Mouse (Mus musculus): ENCODE data around the gene Adamtsl3. TPM values are rescaled to one million over a fixed set of nuclear protein-coding genes. Genes with fewer than 3 reads are reported as not detected.
A peak's percentile ranks its signal among the peaks of the same experiment; 100 is the strongest.

Adamtsl3 gene
- polyA plus RNA-seq, 1 experiment = 5.1 TPM

DNA sequence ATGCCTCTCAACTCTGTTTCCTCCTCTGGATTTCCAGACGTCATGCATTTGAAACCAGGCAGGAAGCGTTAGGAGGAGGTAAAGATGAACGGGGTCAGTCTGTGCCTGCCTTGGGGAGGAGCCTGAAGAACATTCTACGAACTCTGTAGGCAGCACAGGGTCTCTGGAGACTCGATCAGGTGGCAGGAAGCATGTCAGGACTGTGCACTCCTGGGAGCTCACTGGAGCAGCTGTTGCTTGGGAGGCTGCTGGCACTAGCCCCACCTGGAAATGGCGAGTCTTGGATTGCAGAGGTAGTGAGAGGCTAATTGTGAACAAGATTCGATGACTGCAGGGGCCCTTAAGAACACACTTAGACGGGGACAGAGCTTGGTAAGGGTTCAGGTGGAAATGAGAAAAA lies 6.0 kb downstream of the Adamtsl3 start:
- H3K36me3 ChIP-seq (ENCODE audit: control insufficient read depth, insufficient read depth) = peaks cover 8% of the 10 kb centered on the region
- H3K79me2 ChIP-seq (ENCODE audit: control insufficient read depth, insufficient read depth) = peaks cover 13% of the 10 kb centered on the region
- H3ac ChIP-seq (ENCODE audit: control insufficient read depth, insufficient read length, low read depth) = no peak overlapping the region
- H3K4me3 ChIP-seq (ENCODE audit: insufficient read depth, poor library complexity, severe bottlenecking) = no peak overlapping the region
- TF ChIP-seq USF1 (IDR thresholded peaks at IDR 0.05; ENCODE audit: low read depth) (no peak), MYOD1 (IDR thresholded peaks at IDR 0.05; ENCODE audit: control insufficient read depth, insufficient read length, low read depth) (no peak), CEBPB (IDR thresholded peaks at IDR 0.05; ENCODE audit: low read depth) (no peak), MYOG (IDR thresholded peaks at IDR 0.05; ENCODE audit: control insufficient read depth, extremely low read depth, insufficient read length) (no peak), MAX (IDR thresholded peaks at IDR 0.05) (no peak), FOSL1 (IDR thresholded peaks at IDR 0.05; ENCODE audit: insufficient read depth, low read length, poor library complexity, severe bottlenecking) (no peak), CTCF (IDR thresholded peaks at IDR 0.05; ENCODE audit: control insufficient read depth, insufficient read depth, insufficient read length) (no peak)
- H3K79me3 ChIP-seq (ENCODE audit: low read depth) = peaks cover 3% of the 10 kb centered on the region
- H3K27me3 ChIP-seq (ENCODE audit: control insufficient read depth, insufficient read depth, insufficient read length) = no peaks in the 10 kb centered on the region

DNA sequence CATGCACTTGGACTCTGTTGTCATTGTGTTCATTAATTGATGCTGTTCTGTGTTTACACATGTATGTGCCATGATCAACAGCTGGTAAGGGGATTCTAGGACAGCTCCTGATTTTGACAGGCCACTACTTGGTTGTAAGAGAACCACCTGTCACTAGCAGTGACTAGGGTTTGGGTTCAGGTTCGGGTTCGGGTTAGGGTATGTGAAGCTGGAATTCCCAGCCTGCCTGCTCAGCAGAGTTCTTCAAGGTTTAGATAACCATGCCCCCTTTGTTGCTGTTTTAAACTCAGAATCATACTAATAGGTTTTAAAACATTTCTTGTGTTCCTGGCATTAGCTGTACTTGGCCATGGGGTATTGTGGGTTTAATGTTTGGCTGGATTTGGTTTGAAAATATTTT lies 11.2 kb downstream of the Adamtsl3 start:
- no peaks in the 10 kb centered on the region for H3K27me3 ChIP-seq (ENCODE audit: control insufficient read depth, insufficient read depth, insufficient read length)
- H3K79me2 ChIP-seq (ENCODE audit: control insufficient read depth, insufficient read depth) = no peaks in the 10 kb centered on the region
- peaks cover 3% of the 10 kb centered on the region for H3K36me3 ChIP-seq (ENCODE audit: control insufficient read depth, insufficient read depth)
- H3ac ChIP-seq (ENCODE audit: control insufficient read depth, insufficient read length, low read depth) = no peak overlapping the region
- no peak overlapping the region for H3K4me3 ChIP-seq (ENCODE audit: insufficient read depth, poor library complexity, severe bottlenecking)
- peaks cover 1% of the 10 kb centered on the region for H3K79me3 ChIP-seq (ENCODE audit: low read depth)
- TF ChIP-seq CEBPB (IDR thresholded peaks at IDR 0.05; ENCODE audit: low read depth) (no peak), MYOG (IDR thresholded peaks at IDR 0.05; ENCODE audit: control insufficient read depth, extremely low read depth, insufficient read length) (no peak), CTCF (IDR thresholded peaks at IDR 0.05; ENCODE audit: control insufficient read depth, insufficient read depth, insufficient read length) (no peak)

DNA sequence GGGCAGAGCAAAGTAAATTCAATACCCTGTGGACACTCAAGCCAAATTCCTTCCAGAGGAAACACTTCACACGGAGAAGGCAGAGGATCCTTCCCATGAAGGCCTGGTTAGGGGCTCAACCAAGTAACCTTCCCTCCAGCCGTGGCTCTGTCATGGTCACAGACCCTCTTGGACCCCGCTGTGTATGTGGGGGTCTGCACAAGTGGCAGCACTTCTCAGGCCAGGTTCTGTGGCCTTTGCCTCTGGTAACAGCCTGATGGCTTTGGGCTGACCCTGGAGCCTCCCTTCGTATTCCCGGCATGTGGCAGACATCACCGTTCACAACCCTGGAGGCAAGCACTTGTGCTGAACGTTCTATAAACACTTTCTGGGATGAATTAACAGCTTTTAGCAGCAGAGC lies 14.3 kb downstream of the Adamtsl3 start:
- Histone ChIP-seq H3K79me3 (ENCODE audit: low read depth) (peaks cover 2% of the 10 kb centered on the region), H3K79me2 (ENCODE audit: control insufficient read depth, insufficient read depth) (no peaks in the 10 kb centered on the region), H3K27me3 (ENCODE audit: control insufficient read depth, insufficient read depth, insufficient read length) (no peaks in the 10 kb centered on the region), H3K36me3 (ENCODE audit: control insufficient read depth, insufficient read depth) (no peaks in the 10 kb centered on the region), H3ac (ENCODE audit: control insufficient read depth, insufficient read length, low read depth) (no peak overlapping the region), H3K4me3 (ENCODE audit: insufficient read depth, poor library complexity, severe bottlenecking) (no peak overlapping the region)
- TF ChIP-seq USF1 (IDR thresholded peaks at IDR 0.05; ENCODE audit: low read depth) (no peak), CEBPB (IDR thresholded peaks at IDR 0.05; ENCODE audit: low read depth) (no peak), MYOD1 (IDR thresholded peaks at IDR 0.05; ENCODE audit: control insufficient read depth, insufficient read length, low read depth) (no peak), MAX (IDR thresholded peaks at IDR 0.05) (no peak), CTCF (IDR thresholded peaks at IDR 0.05; ENCODE audit: control insufficient read depth, insufficient read depth, insufficient read length) (no peak), MYOG (IDR thresholded peaks at IDR 0.05; ENCODE audit: control insufficient read depth, extremely low read depth, insufficient read length) (no peak), FOSL1 (IDR thresholded peaks at IDR 0.05; ENCODE audit: insufficient read depth, low read length, poor library complexity, severe bottlenecking) (no peak)

DNA sequence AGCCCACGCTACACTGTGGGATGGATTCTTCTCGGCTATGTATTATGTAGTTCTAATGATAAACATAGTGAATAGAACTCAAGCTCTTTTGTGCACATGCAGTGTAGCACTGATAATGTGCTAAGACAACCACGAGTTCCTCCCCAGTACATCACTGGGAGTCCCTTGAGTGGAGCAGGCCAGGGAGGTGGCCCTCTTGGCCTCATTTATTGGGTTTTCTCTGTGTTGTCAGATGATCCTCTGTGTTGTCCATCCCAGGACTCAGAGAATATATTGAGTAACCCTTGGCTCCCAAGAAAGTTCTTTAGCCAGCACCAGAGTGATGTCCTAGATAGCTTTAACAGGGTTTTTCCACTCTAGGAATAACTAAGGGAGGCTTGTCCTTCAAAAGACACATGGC lies 14.9 kb downstream of the Adamtsl3 start:
- Histone ChIP-seq H3K79me3 (ENCODE audit: low read depth) (peaks cover 2% of the 10 kb centered on the region), H3K4me3 (ENCODE audit: insufficient read depth, poor library complexity, severe bottlenecking) (no peak overlapping the region), H3K79me2 (ENCODE audit: control insufficient read depth, insufficient read depth) (peaks cover 4% of the 10 kb centered on the region), H3K27me3 (ENCODE audit: control insufficient read depth, insufficient read depth, insufficient read length) (no peaks in the 10 kb centered on the region), H3K36me3 (ENCODE audit: control insufficient read depth, insufficient read depth) (no peaks in the 10 kb centered on the region), H3ac (ENCODE audit: control insufficient read depth, insufficient read length, low read depth) (no peak overlapping the region)
- TF ChIP-seq CTCF (IDR thresholded peaks at IDR 0.05; ENCODE audit: control insufficient read depth, insufficient read depth, insufficient read length) (no peak), MAX (IDR thresholded peaks at IDR 0.05) (no peak), MYOD1 (IDR thresholded peaks at IDR 0.05; ENCODE audit: control insufficient read depth, insufficient read length, low read depth) (no peak), FOSL1 (IDR thresholded peaks at IDR 0.05; ENCODE audit: insufficient read depth, low read length, poor library complexity, severe bottlenecking) (no peak)

DNA sequence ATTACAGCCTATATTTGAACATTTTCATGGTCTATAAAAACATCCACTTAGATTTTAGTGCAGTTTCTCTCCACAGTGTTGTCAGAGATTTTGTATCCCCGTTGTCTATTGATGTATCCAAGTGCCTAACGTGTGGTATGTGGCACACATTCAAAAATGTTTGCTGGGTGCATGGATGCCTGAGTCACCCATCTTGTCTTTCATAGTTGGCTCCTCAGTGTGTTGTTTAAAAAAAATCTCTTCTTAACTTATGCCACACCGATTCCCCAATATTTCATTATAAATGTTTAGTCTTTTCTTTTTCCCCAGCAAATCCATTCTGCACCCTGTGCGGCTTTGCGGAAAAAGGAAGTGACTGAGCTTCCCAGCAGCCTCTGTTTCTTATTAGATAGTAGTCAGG lies 23.7 kb downstream of the Adamtsl3 start:
- peaks cover 8% of the 10 kb centered on the region for H3K79me3 ChIP-seq (ENCODE audit: low read depth)
- no peaks in the 10 kb centered on the region for H3K27me3 ChIP-seq (ENCODE audit: control insufficient read depth, insufficient read depth, insufficient read length)
- H3K36me3 ChIP-seq (ENCODE audit: control insufficient read depth, insufficient read depth) = no peaks in the 10 kb centered on the region
- TF ChIP-seq MYOG (IDR thresholded peaks at IDR 0.05; ENCODE audit: control insufficient read depth, extremely low read depth, insufficient read length) (no peak), USF1 (IDR thresholded peaks at IDR 0.05; ENCODE audit: low read depth) (no peak), FOSL1 (IDR thresholded peaks at IDR 0.05; ENCODE audit: insufficient read depth, low read length, poor library complexity, severe bottlenecking) (no peak), CEBPB (IDR thresholded peaks at IDR 0.05; ENCODE audit: low read depth) (no peak), MAX (IDR thresholded peaks at IDR 0.05) (no peak), CTCF (IDR thresholded peaks at IDR 0.05; ENCODE audit: control insufficient read depth, insufficient read depth, insufficient read length) (no peak), MYOD1 (IDR thresholded peaks at IDR 0.05; ENCODE audit: control insufficient read depth, insufficient read length, low read depth) (no peak)
- H3K4me3 ChIP-seq (ENCODE audit: insufficient read depth, poor library complexity, severe bottlenecking) = no peak overlapping the region
- no peak overlapping the region for H3ac ChIP-seq (ENCODE audit: control insufficient read depth, insufficient read length, low read depth)
- peaks cover 11% of the 10 kb centered on the region for H3K79me2 ChIP-seq (ENCODE audit: control insufficient read depth, insufficient read depth)

DNA sequence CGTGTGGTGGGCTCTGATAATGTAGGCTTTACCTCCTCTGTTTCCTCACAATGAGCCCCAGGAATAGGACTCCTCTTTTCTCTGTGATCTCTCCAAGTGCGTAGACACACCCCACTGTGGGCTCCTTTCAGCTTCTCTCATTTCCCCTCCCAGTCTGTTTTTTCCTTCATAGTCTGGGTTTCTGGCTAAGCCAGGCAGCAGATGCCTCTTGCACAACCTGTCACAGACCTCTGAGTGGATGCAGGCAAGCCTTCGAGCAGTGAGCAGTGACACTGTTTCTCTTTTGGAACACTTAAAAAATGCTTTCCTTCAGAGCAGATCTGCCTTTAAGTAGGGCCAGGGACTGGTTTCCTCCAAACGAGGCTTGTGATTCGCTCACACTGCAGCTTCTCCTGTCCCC lies 24.2 kb downstream of the Adamtsl3 start:
- Histone ChIP-seq H3K79me3 (ENCODE audit: low read depth) (peaks cover 8% of the 10 kb centered on the region), H3K27me3 (ENCODE audit: control insufficient read depth, insufficient read depth, insufficient read length) (no peaks in the 10 kb centered on the region), H3K79me2 (ENCODE audit: control insufficient read depth, insufficient read depth) (peaks cover 17% of the 10 kb centered on the region), H3ac (ENCODE audit: control insufficient read depth, insufficient read length, low read depth) (peak overlapping the region; percentile 13), H3K36me3 (ENCODE audit: control insufficient read depth, insufficient read depth) (no peaks in the 10 kb centered on the region), H3K4me3 (ENCODE audit: insufficient read depth, poor library complexity, severe bottlenecking) (no peak overlapping the region)
- TF ChIP-seq CEBPB (IDR thresholded peaks at IDR 0.05; ENCODE audit: low read depth) (peak; percentile 85), MAX (IDR thresholded peaks at IDR 0.05) (no peak)

All from C2C12 (cell line).